Mouse (Mus musculus) macrophage (primary cell): ENCODE data around the gene Alkal2. TPM values are rescaled to one million over a fixed set of nuclear protein-coding genes. Genes with fewer than 3 reads are reported as not detected.

ENCODE experiments used
- H3K27ac ChIP-seq: fragments of 350-480 bp; formaldehyde crosslinking; 2 replicates; pipeline ENCODE4 v1.9.0; 2021
- H3K36me3 ChIP-seq: fragments of 350-480 bp; formaldehyde crosslinking; 2 replicates; pipeline ENCODE4 v1.9.0; 2021; ENCODE audit errors: inconsistent target
- H3K4me3 ChIP-seq: fragments of 350-480 bp; formaldehyde crosslinking; 2 replicates; pipeline ENCODE4 v1.9.0; 2021; ENCODE audit errors: inconsistent target
- H3K79me2 ChIP-seq: fragments of 350-480 bp; formaldehyde crosslinking; 2 replicates; pipeline ENCODE4 v1.9.0; 2021; ENCODE audit errors: inconsistent target
- WGBS: methylation state at CpG from one replicate; pipeline ENCODE4 v1.1.7; 2026; ENCODE audit warnings: inconsistent platforms; ENCODE audit not compliant: missing documents; 5-methylcytosine and 5-hydroxymethylcytosine counted together
- polyA plus RNA-seq: library from polyadenylated mRNA; stranded (reverse); fragments of 250-400 nt; gene quantifications from 3 replicates; pipeline ENCODE4 v1.2.4, GENCODE M21; 2018; ENCODE audit warnings: inconsistent platforms
- total RNA-seq, 78 experiments: library from RNA; depleted of rRNA; stranded (reverse); fragments of 250-400 nt; gene quantifications; 1 replicate in 9 of 78; 2 replicates in 24 of 78; 3 replicates in 43 of 78; 4 replicates in 2 of 78; pipeline ENCODE4 v1.2.4; 2018; ENCODE audit warnings: inconsistent platforms in 56 of 78

The Alkal2 gene
- total RNA-seq (2018; cell fraction: chromatin; rRNA removed): not detected
- not detected for total RNA-seq (2018; cell fraction: cytosol; rRNA removed)
- total RNA-seq (2018; cell fraction: nucleus; rRNA removed): not detected
- polyA plus RNA-seq: not detected in 3 replicates

DNA sequence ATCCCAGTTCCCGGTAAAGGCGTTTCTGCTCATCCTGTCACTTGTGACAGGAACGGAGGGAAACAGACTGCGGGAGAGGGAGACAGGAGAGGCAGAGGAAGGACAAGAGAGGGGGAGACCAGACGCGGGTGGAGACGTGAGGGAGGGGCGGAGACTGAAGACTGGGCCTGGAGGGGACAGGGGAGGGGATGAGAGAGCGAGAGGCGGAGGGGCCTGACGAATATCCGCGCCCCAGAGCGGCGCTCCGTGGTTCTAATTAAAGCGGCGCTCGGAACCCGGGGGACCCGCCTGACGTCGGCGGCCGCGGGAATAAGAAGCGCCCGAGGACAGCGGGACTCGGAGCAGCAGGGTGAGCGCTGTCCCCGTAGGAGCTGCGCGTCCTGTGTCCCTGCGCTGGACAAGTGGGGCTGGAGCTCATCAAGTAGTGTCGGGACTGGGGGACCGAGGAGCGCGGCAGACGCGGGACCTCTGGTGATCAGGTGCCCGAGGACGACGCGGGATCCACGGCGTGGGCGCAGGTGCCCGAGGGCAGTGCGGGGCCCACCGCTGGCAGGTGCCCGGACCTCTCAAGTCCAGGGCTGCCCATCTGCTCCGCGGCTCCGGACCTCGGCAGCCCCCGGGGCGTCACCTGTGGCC is at the start of gene Alkal2:
TSS of gene Alkal2 (plus strand) at position 337 of the 636 bp plus-strand sequence.
- WGBS: 2% methylated on average over 56 of the region's 58 CpGs
- no peak within 1 kb of the TSS for H3K4me3 ChIP-seq
- H3K27ac ChIP-seq: no peak within 1 kb of the TSS
- no peaks in the 10 kb centered on the region for H3K79me2 ChIP-seq
- no peaks in the 10 kb centered on the region for H3K36me3 ChIP-seq

DNA sequence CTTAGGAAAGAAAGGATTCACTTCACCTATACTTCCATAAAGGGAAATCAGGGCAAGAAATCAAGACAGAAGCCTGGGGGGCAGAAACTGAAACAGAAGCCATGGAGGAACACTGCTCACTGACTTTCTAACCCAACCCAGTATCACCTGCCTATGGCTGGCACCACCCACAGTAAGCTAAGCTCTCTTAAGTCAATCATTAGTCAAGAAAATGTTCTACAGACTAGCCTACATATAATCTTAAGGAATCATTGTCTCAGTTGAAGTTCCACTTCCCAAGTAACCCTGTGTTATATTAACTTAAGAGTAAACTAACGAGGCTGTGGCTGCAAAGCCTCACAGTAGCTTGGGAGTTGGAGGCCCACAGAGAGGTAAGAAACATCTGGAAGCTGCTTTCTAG is 35.6 kb upstream of the Alkal2 start:
- 73% methylated on average over 1 of the region's 1 CpGs for WGBS
- Histone ChIP-seq H3K79me2 (no peaks in the 10 kb centered on the region), H3K36me3 (no peaks in the 10 kb centered on the region), H3K27ac (no peak overlapping the region), H3K4me3 (no peak overlapping the region)

DNA sequence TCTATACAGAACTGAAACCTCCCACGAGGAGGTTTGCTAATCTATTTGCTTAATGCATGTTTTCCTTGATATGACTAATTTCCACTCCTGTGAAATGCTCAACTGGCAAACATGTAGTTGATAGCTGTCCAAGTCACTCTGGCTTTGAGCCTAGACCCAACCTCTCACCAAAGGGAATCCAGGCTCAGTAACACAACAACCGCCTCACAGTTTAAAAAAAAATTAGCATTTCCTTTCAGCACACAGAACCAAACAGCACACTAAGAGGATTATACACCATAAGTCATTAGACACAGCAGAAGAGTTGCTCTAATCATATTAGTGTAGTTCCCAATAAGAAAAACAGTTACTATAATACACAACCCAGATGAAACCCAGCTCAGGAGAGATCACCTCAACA is 33.2 kb upstream of the Alkal2 start:
- H3K27ac ChIP-seq: no peak overlapping the region
- no peaks in the 10 kb centered on the region for H3K79me2 ChIP-seq
- H3K4me3 ChIP-seq: no peak overlapping the region
- no peaks in the 10 kb centered on the region for H3K36me3 ChIP-seq
- 78% methylated on average over 2 of the region's 2 CpGs for WGBS

DNA sequence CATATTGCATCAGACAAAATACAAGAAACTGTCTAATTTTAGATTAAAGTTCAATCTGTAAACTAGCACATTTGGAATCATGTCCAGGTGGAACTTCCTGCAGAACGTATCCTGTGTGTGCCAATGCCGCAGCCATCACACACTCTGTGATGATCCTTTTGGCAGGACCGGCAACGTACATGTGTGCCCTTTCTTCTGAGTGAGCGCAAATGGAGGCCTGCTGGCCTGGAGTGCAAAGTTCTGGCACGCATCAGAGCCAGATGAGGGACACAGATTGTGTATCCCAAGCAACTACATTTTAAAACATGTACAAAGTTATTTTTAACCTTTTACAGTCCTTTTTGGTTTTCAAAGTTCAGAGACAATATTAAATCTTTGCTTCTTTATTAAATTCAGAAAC is 32.3 kb upstream of the Alkal2 start:
- 88% methylated on average over 6 of the region's 6 CpGs for WGBS
- Histone ChIP-seq H3K4me3 (no peak overlapping the region), H3K79me2 (no peaks in the 10 kb centered on the region), H3K36me3 (no peaks in the 10 kb centered on the region), H3K27ac (no peak overlapping the region)

DNA sequence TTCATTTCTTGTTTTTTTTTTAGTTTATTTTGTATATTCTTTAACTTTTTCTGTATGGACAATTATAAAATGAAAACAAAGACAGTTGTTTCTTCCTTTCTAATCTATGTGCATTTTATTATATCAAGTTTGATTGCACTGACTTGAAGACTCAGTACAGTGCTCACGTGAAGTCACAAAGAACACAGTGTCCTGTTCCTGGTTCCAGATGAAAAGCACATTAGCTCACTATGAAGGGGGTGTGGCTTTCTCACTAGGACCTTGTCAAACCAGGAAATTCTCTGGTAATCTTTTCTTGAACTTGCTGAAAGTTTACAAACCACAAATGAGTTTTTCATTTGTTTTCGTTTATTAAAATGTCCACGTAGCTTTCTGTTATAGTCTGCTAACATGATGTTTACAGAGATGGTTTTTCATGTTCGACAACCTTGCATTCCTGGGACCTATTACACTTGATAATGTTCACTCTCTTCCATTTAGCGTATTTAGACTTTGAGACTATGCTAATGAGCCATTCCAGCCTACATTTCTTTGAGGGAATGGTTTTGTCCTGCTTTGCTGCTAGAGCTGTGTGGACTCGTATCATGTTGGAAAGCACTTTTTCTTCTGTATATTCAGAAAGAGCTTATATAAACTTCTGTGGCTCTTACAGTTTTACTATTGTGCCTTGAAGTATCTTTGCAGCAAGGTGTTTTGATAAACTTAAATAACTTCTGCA is 28.5 kb upstream of the Alkal2 start:
- H3K27ac ChIP-seq: no peak overlapping the region
- H3K4me3 ChIP-seq: no peak overlapping the region
- 79% methylated on average over 6 of the region's 6 CpGs for WGBS
- no peaks in the 10 kb centered on the region for H3K79me2 ChIP-seq
- H3K36me3 ChIP-seq: no peaks in the 10 kb centered on the region

DNA sequence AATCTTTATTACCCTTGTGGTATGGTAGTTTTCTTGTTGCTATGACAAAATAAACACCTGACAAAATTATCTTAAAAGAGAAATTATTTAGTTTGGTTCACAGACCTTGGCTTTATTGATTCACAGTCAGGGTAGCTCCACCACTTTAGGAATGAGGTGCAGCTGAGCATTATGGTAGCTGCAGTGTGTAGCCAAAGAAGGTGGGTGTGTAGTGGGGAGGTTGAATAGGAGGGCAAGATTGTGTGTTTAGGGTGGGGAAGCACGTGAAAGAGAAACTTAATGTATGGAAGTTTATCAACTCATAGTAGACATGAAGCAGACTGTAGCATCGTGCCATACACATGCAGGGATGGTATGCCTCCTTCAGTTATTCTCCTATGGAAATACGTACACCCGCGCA is 27.9 kb upstream of the Alkal2 start:
- Histone ChIP-seq H3K79me2 (no peaks in the 10 kb centered on the region), H3K36me3 (no peaks in the 10 kb centered on the region), H3K4me3 (no peak overlapping the region), H3K27ac (no peak overlapping the region)
- 90% methylated on average over 5 of the region's 5 CpGs for WGBS

DNA sequence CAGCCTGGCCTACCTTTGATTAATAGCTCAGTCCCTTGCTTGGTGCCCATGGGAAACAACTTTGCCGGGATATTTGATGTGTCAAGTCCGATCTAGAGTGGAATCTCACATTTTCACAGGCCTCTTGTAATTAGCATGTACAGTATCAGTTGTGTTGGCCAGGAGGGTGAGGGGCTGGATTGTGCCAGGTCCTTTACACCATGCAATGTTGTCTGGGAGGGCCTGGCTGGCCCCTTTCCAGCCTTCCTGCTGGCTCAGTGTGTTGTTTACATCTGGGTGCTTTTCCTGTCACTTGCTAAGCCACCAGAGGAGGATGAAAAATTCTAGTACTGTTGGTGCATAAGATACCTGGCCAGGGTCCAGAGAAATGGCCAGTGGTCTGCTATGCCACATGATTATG is 19.8 kb upstream of the Alkal2 start:
- Histone ChIP-seq H3K27ac (no peak overlapping the region), H3K4me3 (no peak overlapping the region), H3K36me3 (no peaks in the 10 kb centered on the region), H3K79me2 (no peaks in the 10 kb centered on the region)
- 88% methylated on average over 2 of the region's 2 CpGs for WGBS

DNA sequence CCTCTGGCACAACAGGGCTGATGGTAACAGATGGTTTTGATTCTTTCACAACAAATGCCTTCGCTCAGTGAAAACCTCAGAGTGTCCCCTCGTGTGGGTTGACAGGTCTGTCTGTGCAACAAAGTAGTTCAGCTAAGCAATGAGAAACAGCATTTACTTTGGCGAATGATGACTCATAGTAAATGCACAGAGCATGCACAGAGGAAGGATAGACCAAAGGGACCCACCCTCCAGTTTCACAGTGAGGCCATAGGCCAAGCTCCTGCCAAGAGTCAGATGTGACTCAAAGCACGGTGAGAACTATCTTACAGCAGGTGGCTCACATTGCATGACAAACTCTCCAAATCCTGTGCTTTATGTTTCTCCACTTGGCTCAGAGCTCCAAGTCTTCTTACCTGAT is 18.3 kb upstream of the Alkal2 start:
- no peak overlapping the region for H3K27ac ChIP-seq
- no peaks in the 10 kb centered on the region for H3K79me2 ChIP-seq
- 85% methylated on average over 4 of the region's 4 CpGs for WGBS
- H3K36me3 ChIP-seq: no peaks in the 10 kb centered on the region
- no peak overlapping the region for H3K4me3 ChIP-seq

DNA sequence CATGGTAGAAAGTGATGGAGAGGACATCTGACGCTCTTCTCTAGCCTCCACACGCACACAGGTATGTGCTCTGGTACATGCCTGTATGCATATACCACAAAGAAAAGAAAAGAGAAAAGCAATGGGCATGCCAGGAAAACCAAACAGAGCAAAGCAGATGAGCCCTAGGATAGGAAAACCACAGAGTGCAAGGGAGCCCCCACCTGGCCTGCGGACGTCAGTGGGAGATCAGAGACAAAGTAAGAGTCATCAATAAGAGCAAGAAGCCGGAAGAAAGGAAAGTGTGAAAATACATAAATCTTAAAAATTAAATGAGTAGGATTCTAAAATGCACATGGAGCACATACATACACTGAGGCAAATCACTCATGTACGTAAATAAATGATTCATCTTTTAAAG is 4.7 kb upstream of the Alkal2 start:
- Histone ChIP-seq H3K27ac (no peak overlapping the region), H3K79me2 (no peaks in the 10 kb centered on the region), H3K4me3 (no peak overlapping the region), H3K36me3 (no peaks in the 10 kb centered on the region)
- WGBS: 76% methylated on average over 6 of the region's 6 CpGs

DNA sequence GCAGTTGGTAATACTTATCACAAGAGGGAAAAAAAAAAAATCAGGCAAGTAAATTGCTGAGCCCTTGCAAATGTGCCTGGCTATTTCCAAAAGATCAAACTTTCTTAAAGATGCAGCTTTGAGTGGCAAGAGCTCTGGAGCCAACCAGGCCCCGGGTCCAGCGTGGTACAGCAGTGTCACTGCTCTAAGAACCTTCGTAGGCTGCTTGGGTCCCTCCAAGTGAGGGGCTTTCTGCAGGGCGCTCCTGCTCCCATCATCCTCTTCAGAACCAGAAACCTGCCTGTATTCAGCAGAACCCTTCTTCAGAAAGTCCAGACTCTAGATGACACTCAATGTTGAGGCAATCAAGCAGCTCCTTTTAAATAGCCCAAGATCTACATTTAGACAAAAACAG is 533 bp upstream of the Alkal2 start:
- no peaks in the 10 kb centered on the region for H3K36me3 ChIP-seq
- no peak overlapping the region for H3K27ac ChIP-seq
- no peak overlapping the region for H3K4me3 ChIP-seq
- H3K79me2 ChIP-seq: no peaks in the 10 kb centered on the region
- 24% methylated on average over 4 of the region's 4 CpGs for WGBS

DNA sequence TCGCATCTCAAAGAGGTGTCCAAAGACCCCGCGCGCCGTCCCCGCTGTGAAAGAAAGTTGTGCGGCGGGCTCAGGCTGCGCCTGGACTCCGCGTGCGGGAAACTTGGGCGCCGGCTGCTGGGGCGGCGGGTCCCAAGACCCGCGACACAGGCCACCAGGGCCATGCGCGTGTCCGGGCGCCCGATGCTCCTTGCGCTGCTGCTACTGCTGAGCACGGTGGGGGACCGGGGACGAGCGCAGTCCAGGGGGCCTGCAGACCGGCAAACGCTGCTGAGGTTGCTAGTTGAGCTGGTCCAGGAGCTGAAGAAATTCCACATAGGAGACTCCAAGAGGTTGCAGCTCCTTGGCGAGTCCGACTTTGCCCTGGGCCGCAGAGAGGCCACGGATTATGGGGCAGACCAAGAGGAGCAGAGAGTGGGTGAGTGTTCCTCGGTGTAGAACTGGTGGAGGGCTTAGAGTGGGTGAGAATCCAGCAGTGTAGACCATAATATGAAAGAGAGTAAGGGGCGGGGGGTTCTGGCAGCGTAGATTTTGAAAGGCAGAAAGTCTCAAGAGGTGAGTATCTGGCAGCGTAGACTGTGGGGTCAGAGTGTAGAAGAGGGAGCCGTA is 604 bp downstream of the Alkal2 start:
- WGBS: 13% methylated on average over 37 of the region's 39 CpGs
- Histone ChIP-seq H3K36me3 (no peaks in the 10 kb centered on the region), H3K27ac (no peak overlapping the region), H3K79me2 (no peaks in the 10 kb centered on the region), H3K4me3 (no peak overlapping the region)

DNA sequence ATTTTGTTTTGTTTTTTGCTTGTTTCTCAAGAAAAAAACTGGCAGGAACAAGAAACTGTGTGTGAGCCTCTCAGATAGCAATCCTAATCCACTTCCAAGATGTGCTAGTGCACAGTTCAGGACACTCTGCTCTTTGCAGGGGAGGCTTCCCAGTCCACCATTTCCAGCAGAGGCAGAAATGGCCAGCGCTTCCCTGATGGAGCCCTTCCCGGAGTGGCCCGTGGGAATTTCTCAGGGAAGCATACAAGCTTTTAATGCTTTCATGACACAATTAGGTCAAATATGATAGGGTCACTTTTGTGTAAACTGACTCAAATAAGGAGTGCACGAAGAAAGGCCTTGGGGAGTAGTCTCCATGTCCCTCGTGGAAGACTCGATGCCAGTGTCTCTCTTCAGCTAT is 1.8 kb downstream of the Alkal2 start:
- WGBS: 92% methylated on average over 6 of the region's 6 CpGs

DNA sequence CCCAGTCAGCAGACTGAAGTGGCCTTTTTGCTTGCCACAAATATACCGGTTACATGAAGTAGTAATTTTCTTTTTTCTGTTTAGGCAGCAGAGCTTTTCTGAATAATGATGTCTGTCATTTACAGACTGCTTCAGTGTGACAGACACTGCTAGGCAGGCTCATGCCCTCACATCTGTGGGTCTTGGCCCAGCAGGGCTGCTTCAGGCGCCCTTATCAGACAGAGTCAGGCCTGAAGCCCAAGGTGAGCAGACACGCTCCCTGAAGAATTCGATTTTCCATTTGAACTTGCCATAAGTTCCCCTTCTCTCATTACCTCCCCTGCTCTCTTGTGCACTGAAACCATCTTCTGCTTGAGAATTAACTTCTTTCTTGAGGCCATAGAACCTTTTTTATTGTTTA is 3.9 kb downstream of the Alkal2 start:
- 92% methylated on average over 4 of the region's 4 CpGs for WGBS
- H3K36me3 ChIP-seq: no peaks in the 10 kb centered on the region
- no peaks in the 10 kb centered on the region for H3K79me2 ChIP-seq
- H3K4me3 ChIP-seq: no peak overlapping the region
- H3K27ac ChIP-seq: no peak overlapping the region

More for the DNA sequence above, 1.8 kb downstream of the Alkal2 start:
- Histone ChIP-seq H3K79me2 (no peaks in the 10 kb centered on the region), H3K4me3 (no peak overlapping the region), H3K27ac (no peak overlapping the region), H3K36me3 (no peaks in the 10 kb centered on the region)

DNA sequence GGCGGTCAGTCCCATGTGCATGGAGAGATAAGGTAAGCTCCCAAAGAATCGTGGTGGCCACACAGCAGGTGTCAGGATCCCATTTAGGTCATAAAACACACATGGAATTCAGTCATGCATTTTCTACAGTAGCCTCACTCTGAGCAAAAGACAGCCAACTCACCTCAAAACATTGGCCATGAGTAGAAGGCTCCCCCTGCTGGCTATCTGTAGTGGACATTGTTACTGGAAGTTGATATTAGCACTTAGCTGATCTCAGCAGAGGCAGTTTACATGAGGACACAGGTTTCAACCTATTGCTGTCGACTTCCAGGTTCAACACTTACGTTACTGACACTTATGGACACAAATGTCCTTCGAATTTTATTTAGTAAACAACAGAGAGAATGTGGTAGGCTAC is 5.9 kb downstream of the Alkal2 start:
- Histone ChIP-seq H3K79me2 (no peaks in the 10 kb centered on the region), H3K4me3 (no peak overlapping the region), H3K36me3 (no peaks in the 10 kb centered on the region), H3K27ac (no peak overlapping the region)
- 49% methylated on average over 5 of the region's 5 CpGs for WGBS

DNA sequence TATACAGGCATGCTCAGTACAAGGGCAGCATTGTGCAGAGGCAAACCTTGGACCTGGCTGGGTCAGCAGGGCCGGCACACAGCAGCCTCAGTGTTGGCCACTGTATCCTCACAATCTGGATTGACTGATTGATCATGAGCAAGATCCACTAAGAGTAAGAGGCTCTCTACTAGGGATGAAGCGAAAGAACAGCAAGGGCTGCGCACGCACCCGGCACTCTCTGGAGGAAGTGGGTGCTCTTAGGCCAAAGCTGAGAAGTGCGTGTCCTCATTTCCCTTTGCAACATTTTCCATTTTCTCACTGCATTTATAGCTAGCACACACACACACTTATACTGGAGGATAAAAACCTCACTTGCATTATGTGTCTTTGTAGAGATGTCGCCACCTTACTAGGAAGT is 7.3 kb downstream of the Alkal2 start:
- H3K79me2 ChIP-seq: no peaks in the 10 kb centered on the region
- no peaks in the 10 kb centered on the region for H3K36me3 ChIP-seq
- WGBS: 90% methylated on average over 7 of the region's 7 CpGs
- no peak overlapping the region for H3K27ac ChIP-seq
- no peak overlapping the region for H3K4me3 ChIP-seq
